Mouse (Mus musculus) bone marrow, adult 2 months (tissue): ENCODE data around the gene Mycbp2. TPM values are rescaled to one million over a fixed set of nuclear protein-coding genes. Genes with fewer than 3 reads are reported as not detected.
A peak's percentile ranks its signal among the peaks of the same experiment; 100 is the strongest.

Experiments
- H3K27ac ChIP-seq: fragments of 200-500 bp; 2 replicates; pipeline ENCODE4 v1.5.1; 2012; ENCODE audit warnings: low read depth, mild to moderate bottlenecking, control low read depth, inconsistent platforms, low read length; ENCODE audit not compliant: control insufficient read depth, poor library complexity, insufficient read depth
- H3K4me1 ChIP-seq: fragments of 200-500 bp; 2 replicates; pipeline ENCODE4 v1.6.1; 2011; ENCODE audit warnings: low read length; ENCODE audit not compliant: control insufficient read depth, insufficient read depth
- H3K4me3 ChIP-seq: fragments of 200-500 bp; replicated peaks from 2 replicates; pipeline ENCODE3; 2011; ENCODE audit warnings: mild to moderate bottlenecking, low read depth, low read length, control low read depth; ENCODE audit not compliant: control insufficient read depth
- CTCF ChIP-seq: fragments of 200-500 bp; IDR thresholded peaks from 2 replicates; pipeline ENCODE4 v1.5.1; 2011; ENCODE audit warnings: low read length, control low read depth; ENCODE audit not compliant: control insufficient read depth, insufficient read depth
- POLR2A ChIP-seq: fragments of 200-500 bp; IDR thresholded peaks from 2 replicates; pipeline ENCODE4 v1.6.1; 2011; ENCODE audit warnings: low read depth, mild to moderate bottlenecking, control low read depth, low read length, borderline replicate concordance; ENCODE audit not compliant: control insufficient read depth
- WGBS: fragments of 180-500 bp; shearing (Covaris S2); methylation state at CpG from one replicate; pipeline ENCODE4 v1.1.7; 2018; 5-methylcytosine and 5-hydroxymethylcytosine counted together
- polyA plus RNA-seq: library from polyadenylated mRNA; stranded (reverse); fragments of >200 nt; gene quantifications from 2 replicates; pipeline ENCODE4 v1.2.4, GENCODE M21; 2011; ENCODE audit warnings: low replicate concordance; ENCODE audit not compliant: missing spikeins, insufficient read depth, insufficient read length

Gene Mycbp2
- polyA plus RNA-seq, 1 experiment, result 16.5 TPM

DNA sequence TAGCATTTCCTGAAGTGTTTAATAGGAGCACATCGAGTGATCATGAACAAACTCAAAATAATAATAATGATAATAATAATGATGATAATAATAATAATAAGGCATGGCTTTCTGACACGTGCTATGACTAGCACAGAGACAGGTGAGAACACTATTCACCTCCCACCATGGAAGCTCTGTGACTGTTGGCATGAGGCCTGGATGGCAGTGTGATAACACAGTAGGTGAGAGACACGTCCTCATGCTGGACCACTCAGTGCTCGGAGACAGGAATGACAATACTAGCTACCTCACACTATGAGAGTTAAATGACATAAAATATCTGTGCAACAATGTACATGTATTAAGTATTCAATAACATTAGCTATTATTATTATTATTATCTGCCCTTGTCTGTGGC lies 160.5 kb downstream of the Mycbp2 start:
- no peak overlapping the region for H3K4me3 ChIP-seq
- TF ChIP-seq CTCF, result no peak
- no peak for TF ChIP-seq POLR2A
- 84% methylated on average over 4 of the region's 4 CpGs for WGBS
- no peak overlapping the region for H3K27ac ChIP-seq
- H3K4me1 ChIP-seq, result no peaks in the 10 kb centered on the region

DNA sequence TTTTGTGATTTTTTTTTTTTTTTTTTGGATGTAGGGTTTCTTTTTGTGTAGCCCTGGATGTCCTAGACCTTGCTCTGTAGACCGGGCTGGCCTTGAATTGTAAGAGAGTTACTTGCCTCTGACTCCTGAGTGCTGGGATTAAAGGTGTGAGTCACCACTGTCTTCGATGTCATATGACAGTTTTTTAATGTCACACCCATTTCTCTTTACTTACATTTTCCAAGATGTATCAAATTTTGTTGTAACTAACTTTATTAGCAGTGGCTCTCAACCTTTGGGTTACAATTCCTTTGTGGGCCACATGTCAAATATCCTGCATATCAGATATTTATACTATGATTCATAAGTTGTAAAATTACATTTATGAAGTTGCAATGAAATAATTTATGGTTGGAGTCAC lies 166.5 kb downstream of the Mycbp2 start:
- no peak overlapping the region for H3K4me3 ChIP-seq
- no peaks in the 10 kb centered on the region for H3K4me1 ChIP-seq
- TF ChIP-seq CTCF, result no peak
- TF ChIP-seq POLR2A, result no peak
- 89% methylated on average over 2 of the region's 2 CpGs for WGBS
- H3K27ac ChIP-seq, result no peak overlapping the region

DNA sequence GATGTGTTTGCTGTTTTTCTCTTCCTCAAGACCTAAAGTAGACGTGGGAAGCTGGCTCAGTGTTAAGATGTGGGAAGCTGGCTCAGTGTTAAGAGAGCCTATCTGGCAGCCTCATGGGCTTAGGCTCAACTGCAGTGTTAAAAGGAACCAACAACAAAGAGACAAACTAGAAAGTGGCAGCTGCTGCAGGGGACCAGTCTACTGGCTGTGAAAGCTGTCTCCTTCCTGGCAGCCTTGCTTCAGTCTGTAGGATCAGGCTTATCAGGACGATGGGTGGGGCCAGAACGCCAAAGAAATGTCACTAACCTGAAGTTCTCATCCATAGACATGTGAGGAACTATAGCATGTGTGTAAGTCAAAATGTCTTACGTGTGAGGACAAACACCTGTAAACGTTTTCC lies 183.7 kb downstream of the Mycbp2 start:
- Histone ChIP-seq H3K4me1 (no peaks in the 10 kb centered on the region), H3K27ac (no peak overlapping the region), H3K4me3 (no peak overlapping the region)
- 83% methylated on average over 5 of the region's 5 CpGs for WGBS
- TF ChIP-seq CTCF, result no peak
- TF ChIP-seq POLR2A, result no peak

DNA sequence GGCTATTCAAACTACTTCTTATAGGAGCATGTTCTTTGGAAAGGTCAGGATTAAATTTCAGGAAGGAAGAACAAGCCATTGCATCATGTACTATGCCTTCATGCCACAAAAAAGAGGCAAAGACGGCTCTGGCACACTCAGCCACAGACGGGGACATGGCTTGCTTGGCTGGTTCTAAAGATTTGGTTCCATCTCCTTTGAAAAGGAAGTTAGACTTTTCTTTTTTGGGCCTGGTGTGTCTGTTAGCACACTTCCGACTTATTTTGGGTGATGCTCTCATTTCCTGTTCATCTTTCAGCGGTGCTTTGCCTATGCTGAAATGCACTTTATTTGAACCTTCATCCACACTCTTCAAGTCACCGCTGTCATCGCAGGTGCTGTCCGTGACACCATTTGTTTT lies 190.9 kb downstream of the Mycbp2 start:
- Histone ChIP-seq H3K27ac (no peak overlapping the region), H3K4me3 (no peak overlapping the region), H3K4me1 (no peaks in the 10 kb centered on the region; the same call in 1 of the 2 replicates)
- TF ChIP-seq CTCF, result no peak
- no peak for TF ChIP-seq POLR2A
- WGBS, result 63% methylated on average over 7 of the region's 7 CpGs

DNA sequence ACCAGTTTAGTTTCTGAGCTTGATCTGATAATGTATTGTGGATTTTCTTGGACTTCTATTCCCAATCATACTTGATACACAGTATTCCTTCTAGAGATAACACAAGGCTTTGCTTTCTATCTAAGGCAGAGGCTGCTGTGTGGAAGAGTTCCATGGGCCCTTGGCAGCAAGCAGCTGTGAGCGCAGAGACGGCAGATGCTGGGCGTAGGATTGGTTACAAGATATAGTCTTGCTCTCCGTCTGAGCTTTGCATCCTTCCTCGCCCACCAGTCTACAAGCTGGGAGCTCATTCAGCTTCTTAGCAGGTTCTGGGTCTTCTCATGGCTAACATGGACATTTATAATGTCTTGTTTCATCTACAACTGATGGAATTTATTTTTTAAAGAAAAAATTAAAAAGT lies 196.5 kb downstream of the Mycbp2 start:
- Histone ChIP-seq H3K27ac (no peak overlapping the region), H3K4me3 (no peak overlapping the region), H3K4me1 (no peaks in the 10 kb centered on the region)
- TF ChIP-seq CTCF (no peak), POLR2A (no peak)
- WGBS, result 93% methylated on average over 5 of the region's 5 CpGs

DNA sequence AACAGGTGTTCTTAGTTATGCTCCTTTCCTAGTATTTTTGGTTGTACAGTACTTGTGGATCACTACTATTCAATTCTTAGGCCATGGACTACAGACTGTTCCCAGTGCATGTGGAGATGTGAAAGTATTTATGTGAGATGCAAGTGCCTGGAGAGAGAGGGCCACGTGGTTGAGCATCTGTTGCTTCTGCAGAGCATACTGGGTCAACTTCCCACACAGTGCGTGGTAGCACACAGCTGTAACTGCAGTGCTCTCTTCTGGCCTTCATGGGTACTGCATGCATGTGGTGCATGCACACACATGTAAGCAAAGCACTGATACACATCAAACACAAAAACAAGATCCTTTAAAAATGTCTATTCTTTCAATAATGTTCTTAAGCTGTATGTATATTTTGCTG lies 214.6 kb downstream of the Mycbp2 start:
- H3K4me1 ChIP-seq, result no peaks in the 10 kb centered on the region
- no peak overlapping the region for H3K27ac ChIP-seq
- no peak overlapping the region for H3K4me3 ChIP-seq
- WGBS, result 81% methylated on average over 2 of the region's 2 CpGs
- TF ChIP-seq POLR2A (no peak), CTCF (peak; percentile 82)

DNA sequence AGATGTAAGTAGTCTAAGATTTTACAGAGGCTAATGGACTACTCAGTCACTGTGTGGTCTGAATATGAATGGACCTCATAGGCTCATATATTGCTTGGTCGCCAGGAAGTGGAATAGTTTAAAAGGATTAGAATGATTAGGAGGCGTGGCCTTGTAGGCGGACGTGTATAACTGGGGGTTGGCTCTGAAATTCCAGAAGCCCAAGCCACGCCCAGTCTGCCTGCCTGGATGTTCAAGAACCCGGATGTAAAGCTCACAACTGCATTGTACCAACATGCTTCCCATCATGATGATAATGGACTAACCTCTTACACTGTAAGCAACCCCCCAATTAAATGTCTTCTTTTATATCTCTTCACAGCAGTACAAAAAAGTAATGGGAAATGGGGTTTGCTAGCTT lies 220.9 kb downstream of the Mycbp2 start:
- TF ChIP-seq CTCF, result no peak
- TF ChIP-seq POLR2A, result no peak
- no peaks in the 10 kb centered on the region for H3K4me1 ChIP-seq
- no peak overlapping the region for H3K4me3 ChIP-seq
- 85% methylated on average over 6 of the region's 6 CpGs for WGBS
- no peak overlapping the region for H3K27ac ChIP-seq

DNA sequence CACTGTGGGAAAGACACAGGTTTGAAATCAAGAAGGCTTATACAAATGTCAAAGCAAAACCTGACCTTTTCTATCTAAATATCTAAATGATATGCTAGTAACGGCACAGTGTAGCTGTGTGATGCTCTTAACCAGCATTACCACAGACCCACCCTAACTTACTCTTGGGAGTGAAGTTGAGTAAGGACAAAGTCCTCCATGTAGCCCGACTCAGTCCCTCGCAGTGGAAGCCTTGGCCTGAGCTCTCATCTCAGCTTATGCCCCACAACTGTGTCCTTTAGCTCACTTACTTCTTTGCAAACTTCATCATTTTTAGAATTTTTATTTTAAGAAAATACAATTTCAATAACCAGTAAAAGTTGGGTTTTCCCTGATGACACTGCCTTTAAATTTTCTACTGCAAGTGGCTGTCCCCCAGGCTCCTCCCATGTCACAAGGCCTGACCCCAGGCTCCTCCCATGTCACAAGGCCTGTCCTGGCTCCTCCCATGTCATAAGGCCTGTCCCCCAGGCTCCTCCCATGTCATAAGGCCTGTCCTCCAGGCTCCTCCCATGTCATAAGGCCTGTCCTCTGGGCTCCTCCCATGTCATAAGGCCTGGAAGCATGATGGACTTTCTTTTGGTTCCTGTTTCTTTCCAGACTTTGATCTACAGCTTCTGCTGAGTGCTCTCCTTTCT lies 231.5 kb downstream of the Mycbp2 start:
- H3K4me1 ChIP-seq, result no peaks in the 10 kb centered on the region
- no peak overlapping the region for H3K27ac ChIP-seq
- 93% methylated on average over 3 of the region's 3 CpGs for WGBS
- TF ChIP-seq CTCF (no peak), POLR2A (no peak)
- no peak overlapping the region for H3K4me3 ChIP-seq
